Mouse (Mus musculus) embryonic stem cell, embryonic (primary cell): ENCODE results near the gene Slc27a3.

Experiments used
- CTCF ChIA-PET, 4 experiments: fragments of 300-600 bp in 2 of 4; fragments of 350-600 bp in 2 of 4; sonication (Branson Sonifier 250); formaldehyde crosslinking; loops; one replicate each; lab custom pipeline; 2022; ENCODE audit warnings: inconsistent platforms in 2 of 4; lab: Charles Lee
- POLR2A ChIA-PET, 4 experiments: fragments of 300-600 bp in 2 of 4; fragments of 350-600 bp in 2 of 4; sonication (Branson Sonifier 250); formaldehyde crosslinking; loops; one replicate each; lab custom pipeline; 2022; ENCODE audit warnings: antibody characterized with exemption in 4 of 4, inconsistent platforms in 1 of 4; lab: Charles Lee

Slc27a3 gene

GRCm38 (mm10) chr3:90338190-90338589 lies 51.5 kb downstream of the Slc27a3 start:
- ChIA-PET CTCF (no interaction called here), POLR2A (interaction anchor here in 2 of 4 experiments (0.7 to 4.0 kb wide), 9 partner anchors 10 to 124 kb away, joined by 3 to 20 read pairs (median 4); no protein-coding TSS in a partner anchor)

- POLR2A ChIA-PET = interaction anchor here in 3 of 4 experiments (0.6 to 3.9 kb wide), 20 partner anchors 8 to 481 kb away, joined by 3 to 19 read pairs (median 3); partner anchors contain the start of genes Ints3 (in 1 of the 3) and Slc27a3 (in 1 of the 3)
- CTCF ChIA-PET = interaction anchor here in 1 of 4 experiments (1.1 kb wide), 2 partner anchors 39 to 77 kb away, joined by 3 read pairs; no protein-coding TSS in a partner anchor
These were observed 54.2 kb downstream of the Slc27a3 start for GRCm38 (mm10) chr3:90335517-90335916.
